In the genomic region with DNA sequence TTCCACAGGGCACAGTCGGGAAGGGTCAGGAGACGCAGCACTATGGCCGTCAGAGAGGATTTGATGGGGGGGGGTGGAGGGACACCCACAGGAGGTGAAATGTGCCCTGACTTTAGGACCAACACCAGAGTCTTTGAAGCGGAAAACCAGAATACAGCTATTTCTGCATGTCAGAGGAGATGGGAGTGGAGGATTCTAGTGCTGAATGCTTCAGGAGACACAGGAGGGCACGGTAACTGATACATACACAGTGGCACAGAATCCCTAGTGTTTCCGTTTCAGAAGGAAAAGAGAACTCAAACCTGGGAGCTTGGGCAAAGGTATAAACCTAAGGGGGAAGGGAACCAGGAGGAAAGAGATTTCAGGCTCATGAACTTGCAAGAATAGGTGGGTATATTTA, we compare ENCODE assay signal across 18 mouse cellular contexts.
"Had no signal": no experiment of that assay in that cellular context is flagged by ENCODE, and none has a peak within 500 bp of the region (broad histone marks: within the 10 kb centered on the region; RNA-seq: fewer than 3 reads in every experiment).

No protein-coding gene starts in this region.

- H3K27me3 ChIP-seq: intestine, embryonic 15.5 days; limb, embryonic 12.5 days; limb, embryonic 15.5 days; neural tube, embryonic 13.5 days had no signal

- DNase-seq: kidney, adult 18-20 months; kidney, postnatal 14 days; liver, postnatal 0 days; midbrain, embryonic 14.5 days; thymus, adult 2 months; thymus, postnatal 14 days; thymus, postnatal 4 days had no signal

- H3K36me3 ChIP-seq: intestine, embryonic 15.5 days; limb, embryonic 12.5 days; limb, embryonic 15.5 days; neural tube, embryonic 13.5 days had no signal

- H3K4me1 ChIP-seq: intestine, embryonic 15.5 days had no signal

- H3K9ac ChIP-seq: intestine, embryonic 15.5 days; limb, embryonic 12.5 days; limb, embryonic 15.5 days; liver, embryonic 14.5 days; liver, postnatal 0 days; lung, embryonic 14.5 days; neural tube, embryonic 13.5 days had no signal

- ATAC-seq: intestine, embryonic 15.5 days; liver, postnatal 0 days; lung, postnatal 0 days had no signal

- H3K27ac ChIP-seq: intestine, embryonic 15.5 days; limb, embryonic 12.5 days; limb, embryonic 15.5 days; liver, embryonic 14.5 days; macrophage; neural tube, embryonic 13.5 days had no signal

- H3K4me2 ChIP-seq: intestine, embryonic 15.5 days; limb, embryonic 12.5 days; limb, embryonic 15.5 days; liver, embryonic 11.5 days; lung, embryonic 14.5 days; neural tube, embryonic 13.5 days had no signal

- H3K9me3 ChIP-seq: intestine, embryonic 15.5 days; limb, embryonic 12.5 days; limb, embryonic 15.5 days; neural tube, embryonic 13.5 days had no signal

- H3K4me3 ChIP-seq: intestine, embryonic 15.5 days; layer of hippocampus, adult 2 months; limb, embryonic 12.5 days; limb, embryonic 15.5 days; myocyte; neural tube, embryonic 13.5 days had no signal
